Mouse (Mus musculus) monocyte, adult 5-6 weeks (primary cell): ENCODE data around the gene Inafm2. TPM values are rescaled to one million over a fixed set of nuclear protein-coding genes. Genes with fewer than 3 reads are reported as not detected.
A peak's percentile ranks its signal among the peaks of the same experiment; 100 is the strongest.

ENCODE experiments used
- ATAC-seq: fragments of 153-309, 156-312 bp; replicated peaks from 2 replicates; pipeline ENCODE4 v1.8.0; 2017; ENCODE audit warnings: mild to moderate bottlenecking; ENCODE audit not compliant: low TSS enrichment, insufficient number of reproducible peaks, severe bottlenecking, poor library complexity, low FRiP score
- total RNA-seq: library from RNA; stranded (forward); fragments of 200-1000, 200-491, 200-594 nt; gene quantifications from 3 replicates; pipeline ENCODE4 v1.2.3, GENCODE M21; 2017

Gene Inafm2
- total RNA-seq, 1 experiment from 2014 or later = 19.3 TPM

GRCm38 (mm10) chr2:118775846-118776245 is 30.3 kb downstream of the Inafm2 start:
- no peak for ATAC-seq

- ATAC-seq = no peak
Measured at GRCm38 (mm10) chr2:118776295-118776694, 30.7 kb downstream of the Inafm2 start.

- no peak for ATAC-seq
Measured at GRCm38 (mm10) chr2:118778418-118778817, 32.9 kb downstream of the Inafm2 start.

GRCm38 (mm10) chr2:118779065-118779464 is 33.5 kb downstream of the Inafm2 start:
- no peak for ATAC-seq

- peak; percentile 71; the same call in 1 of the 2 replicates for ATAC-seq
Measured at GRCm38 (mm10) chr2:118779504-118780480, 34.2 kb downstream of the Inafm2 start, which contains the start of gene Disp2. Gene Disp2, plus strand, starts transcription at chr2:118779719.

GRCm38 (mm10) chr2:118781115-118781514 is 35.6 kb downstream of the Inafm2 start:
- ATAC-seq = no peak

GRCm38 (mm10) chr2:118782303-118782702 is 36.7 kb downstream of the Inafm2 start:
- no peak for ATAC-seq

- no peak for ATAC-seq
Measured at GRCm38 (mm10) chr2:118783093-118783492, 37.5 kb downstream of the Inafm2 start.

- no peak for ATAC-seq
Measured at GRCm38 (mm10) chr2:118783663-118784062, 38.1 kb downstream of the Inafm2 start.

GRCm38 (mm10) chr2:118786525-118786924 is 41.0 kb downstream of the Inafm2 start:
- no peak for ATAC-seq

- ATAC-seq = no peak
Measured at GRCm38 (mm10) chr2:118789501-118789900, 43.9 kb downstream of the Inafm2 start.

- no peak for ATAC-seq
Measured at GRCm38 (mm10) chr2:118790221-118790550, 44.6 kb downstream of the Inafm2 start.

GRCm38 (mm10) chr2:118790551-118791525 is 45.3 kb downstream of the Inafm2 start:
- ATAC-seq = 0 out of 2 replicates have a peak, but pooled peaks have one; percentile 13

- no peak for ATAC-seq
Measured at GRCm38 (mm10) chr2:118791591-118792258, 46.2 kb downstream of the Inafm2 start.

- no peak for ATAC-seq
Measured at GRCm38 (mm10) chr2:118792259-118792613, 46.7 kb downstream of the Inafm2 start.

- ATAC-seq = no peak
Measured at GRCm38 (mm10) chr2:118793636-118794035, 48.1 kb downstream of the Inafm2 start.
